8 mouse cellular contexts compared by ENCODE assay signal in genomic region chr2:153348100-153348831, GRCm38 (mm10). TPM values are rescaled to one million over a fixed set of nuclear protein-coding genes. Genes with fewer than 3 reads are reported as not detected.
A peak's percentile ranks its signal among the peaks of the same experiment; 100 is the strongest.
DNase-seq lines count a peak whose midpoint lies in the region; ATAC-seq and TF ChIP-seq lines count a peak whose summit lies in the region.

No protein-coding gene starts in this region.

- peak overlapping the region; percentile 61 for H3K4me2 ChIP-seq in kidney, embryonic 16.5 days (replicated peaks; ENCODE audit: low read depth, low read length)
- peak overlapping the region; percentile 85 for H3K4me2 ChIP-seq in intestine, embryonic 14.5 days (ENCODE audit: low read length)
- H3K4me2 ChIP-seq in myocyte (ENCODE audit: low read depth) = peak overlapping the region; percentile 94

- no peak overlapping the region for H3ac ChIP-seq in myocyte (ENCODE audit: control insufficient read depth, insufficient read length)

- H3K36me3 ChIP-seq in kidney, embryonic 16.5 days (ENCODE audit: insufficient read depth, low read length) = peaks cover 7% of the 10 kb centered on the region; the same call in 1 of the 2 replicates
- H3K36me3 ChIP-seq in intestine, embryonic 14.5 days (ENCODE audit: control insufficient read depth, insufficient read depth, low read length) = peaks cover 14% of the 10 kb centered on the region
- no peaks in the 10 kb centered on the region for H3K36me3 ChIP-seq in myocyte (ENCODE audit: control insufficient read depth, insufficient read depth)

- H3K4me3 ChIP-seq in kidney, embryonic 16.5 days (ENCODE audit: low read length) = peak overlapping the region; percentile 75
- peak overlapping the region; percentile 66; the same call in 1 of the 2 replicates for H3K4me3 ChIP-seq in cortical plate, adult 2 months (ENCODE audit: insufficient read depth, low read length)
- H3K4me3 ChIP-seq in intestine, embryonic 14.5 days (ENCODE audit: low read depth, low read length) = peak overlapping the region; percentile 84
- H3K4me3 ChIP-seq in myocyte = peak overlapping the region; percentile 81

- TF ChIP-seq CTCF in cortical plate, adult 2 months (IDR thresholded peaks at IDR 0.05; ENCODE audit: extremely low read depth, insufficient read depth, low read length) = no peak

- TF ChIP-seq POLR2A in cortical plate, adult 2 months (IDR thresholded peaks at IDR 0.05; ENCODE audit: extremely low read depth, insufficient read depth, low read length) = no peak
- TF ChIP-seq POLR2A in myocyte (IDR thresholded peaks at IDR 0.05; ENCODE audit: insufficient read length, low read depth) = no peak

- ATAC-seq in kidney, embryonic 16.5 days (ENCODE audit: low FRiP score, low TSS enrichment) = no peak
- ATAC-seq in intestine, embryonic 14.5 days (replicated peaks; ENCODE audit: low FRiP score, low TSS enrichment, low read depth) = no peak

- H3K9me3 ChIP-seq in kidney, embryonic 16.5 days (ENCODE audit: low read length) = no peaks in the 10 kb centered on the region
- no peaks in the 10 kb centered on the region for H3K9me3 ChIP-seq in intestine, embryonic 14.5 days (ENCODE audit: control insufficient read depth, low read length)

- 46% methylated on average over 6 of the region's 6 CpGs for WGBS in kidney, embryonic 16.5 days
- WGBS in intestine, embryonic 14.5 days = 62% methylated on average over 6 of the region's 6 CpGs

- H3K4me1 ChIP-seq in kidney, embryonic 16.5 days (ENCODE audit: insufficient read depth, low read length) = peaks cover 39% of the 10 kb centered on the region
- peaks cover 7% of the 10 kb centered on the region; the same call in 1 of the 2 replicates for H3K4me1 ChIP-seq in cortical plate, adult 2 months (ENCODE audit: control insufficient read depth, insufficient read depth, low read length)
- H3K4me1 ChIP-seq in intestine, embryonic 14.5 days (replicated peaks; ENCODE audit: control insufficient read depth, insufficient read depth, low read length) = peaks cover 38% of the 10 kb centered on the region

- no peak for DNase-seq in kidney, postnatal 14 days
- DNase-seq in intestine, embryonic 14.5 days (ENCODE audit: low spot score) = no peak
- no peak for DNase-seq in thymus, postnatal 10 days (ENCODE audit: low spot score in 2 of 2)
- DNase-seq in layer of hippocampus, postnatal 14 days (ENCODE audit: low spot score in 2 of 2) = no peak
- no peak for DNase-seq in adrenal gland, adult 2 months

- H3K79me2 ChIP-seq in myocyte (ENCODE audit: control insufficient read depth, insufficient read depth) = peaks cover 69% of the 10 kb centered on the region

- H3K27ac ChIP-seq in kidney, embryonic 16.5 days (ENCODE audit: low read length) = peak overlapping the region; percentile 28; the same call in 1 of the 2 replicates
- H3K27ac ChIP-seq in cortical plate, adult 2 months (ENCODE audit: insufficient read depth, low read length) = no peak overlapping the region
- H3K27ac ChIP-seq in intestine, embryonic 14.5 days (ENCODE audit: low read depth) = no peak overlapping the region

- H3K9ac ChIP-seq in kidney, embryonic 16.5 days (replicated peaks; ENCODE audit: low read length) = peak overlapping the region; percentile 41; the same call in 1 of the 2 replicates
- H3K9ac ChIP-seq in intestine, embryonic 14.5 days (ENCODE audit: low read length) = no peak overlapping the region

- no peaks in the 10 kb centered on the region for H3K27me3 ChIP-seq in kidney, embryonic 16.5 days (ENCODE audit: insufficient read depth, low read length)
- H3K27me3 ChIP-seq in intestine, embryonic 14.5 days (replicated peaks; ENCODE audit: control insufficient read depth, insufficient read depth, low read length) = no peaks in the 10 kb centered on the region
- H3K27me3 ChIP-seq in myocyte (ENCODE audit: control insufficient read depth, insufficient read depth, insufficient read length) = no peaks in the 10 kb centered on the region

TF ChIP-seq in myocyte, 11 proteins besides CTCF, POLR2A, EP300 and RAD21:
- TF ChIP-seq POLR2AphosphoS2 (IDR thresholded peaks at IDR 0.05; ENCODE audit: insufficient read length, low read depth) = no peak
- no peak for TF ChIP-seq E2F4 (IDR thresholded peaks at IDR 0.05; ENCODE audit: insufficient read depth)
- TF ChIP-seq TCF12 (IDR thresholded peaks at IDR 0.05; ENCODE audit: insufficient read depth, poor library complexity, severe bottlenecking) = no peak
- no peak for TF ChIP-seq SRF (IDR thresholded peaks at IDR 0.05; ENCODE audit: control insufficient read depth, insufficient read length, low read depth)
- TF ChIP-seq USF1 (IDR thresholded peaks at IDR 0.05; ENCODE audit: low read depth) = no peak
- TF ChIP-seq TCF3 (IDR thresholded peaks at IDR 0.05; ENCODE audit: insufficient read length, low read depth) = no peak
- no peak for TF ChIP-seq MYOG (IDR thresholded peaks at IDR 0.05; ENCODE audit: control insufficient read depth in 1 of 3, insufficient read depth in 1 of 3, insufficient read length in 2 of 3, low read depth in 2 of 3)
- no peak for TF ChIP-seq REST (IDR thresholded peaks at IDR 0.05; ENCODE audit: insufficient read depth, insufficient read length)
- TF ChIP-seq MAX (IDR thresholded peaks at IDR 0.05; ENCODE audit: low read depth) = no peak
- no peak for TF ChIP-seq CEBPB (IDR thresholded peaks at IDR 0.05; ENCODE audit: insufficient read depth, poor library complexity, severe bottlenecking)
- TF ChIP-seq MYOD1 (IDR thresholded peaks at IDR 0.05; ENCODE audit: control insufficient read depth in 1 of 3, insufficient read length in 2 of 3, low read depth in 2 of 3) = no peak

RNA-seq across cellular contexts. Expression of gene Asxl1, which starts 2.6 kb away (rescaled TPM):
- 11.6 and 11.7 TPM in 2 replicates for polyA plus RNA-seq in kidney, embryonic 16.5 days (2015; fragmentation: Nextera tagmentation; extraction: Ambion mirVana)
- polyA plus RNA-seq in cortical plate, adult 2 months (2012; rRNA removed) = 20.1 and 21.9 TPM in 2 replicates
- 15.6 and 17.0 TPM in 2 replicates for polyA plus RNA-seq in intestine, embryonic 14.5 days (2014; fragmentation: Nextera tagmentation; extraction: Ambion mirVana)
- 15.4 TPM for polyA plus RNA-seq in myocyte (2012; fragmentation: generic; extraction: Trizol)
- 10 to 100 TPM; 34.6 to 34.7 TPM for total RNA-seq in layer of hippocampus, postnatal 14 days (2021)
- total RNA-seq in adrenal gland, adult 2 months (2021) = 10 to 100 TPM; 20.5 to 24.7 TPM
- polyA plus RNA-seq in adrenal gland, adult 2 months (2012; rRNA removed) = 7.3 and 7.5 TPM in 2 replicates

RNA-seq across cellular contexts. Expression of gene Kif3b, which starts 57.1 kb away (rescaled TPM):
- polyA plus RNA-seq in kidney, embryonic 16.5 days (2015; fragmentation: Nextera tagmentation; extraction: Ambion mirVana) = 8.9 TPM in 2 replicates
- 34.3 and 34.6 TPM in 2 replicates for polyA plus RNA-seq in cortical plate, adult 2 months (2012; rRNA removed)
- 5.5 and 6.6 TPM in 2 replicates for polyA plus RNA-seq in intestine, embryonic 14.5 days (2014; fragmentation: Nextera tagmentation; extraction: Ambion mirVana)
- polyA plus RNA-seq in myocyte (2012; fragmentation: generic; extraction: Trizol) = 10.8 TPM
- total RNA-seq in layer of hippocampus, postnatal 14 days (2021) = 10 to 100 TPM; 63.5 to 69.2 TPM
- total RNA-seq in adrenal gland, adult 2 months (2021) = 10 to 100 TPM; 26.3 to 29.5 TPM
- polyA plus RNA-seq in adrenal gland, adult 2 months (2012; rRNA removed) = 3.7 and 4.3 TPM in 2 replicates
